Mouse (Mus musculus): ENCODE results near the gene Morn4.
"Not testable (repeated sequence)": the region's sequence is repeated elsewhere in the genome, so short reads cannot be mapped to it uniquely, and the experiment has no call there.

The Morn4 gene

GRCm38 (mm10) chr19:42085690-42086089, 467 bp downstream of the Morn4 start:
- no peak for DNase-seq (ENCODE audit: extremely low spot score, low spot score)

GRCm38 (mm10) chr19:42081613-42082012, 4.5 kb downstream of the Morn4 start:
- DNase-seq (ENCODE audit: extremely low spot score, low spot score) = not testable (repeated sequence)

GRCm38 (mm10) chr19:42080469-42080868, 5.7 kb downstream of the Morn4 start:
- no peak for DNase-seq (ENCODE audit: extremely low spot score, low spot score)

- no peak for DNase-seq (ENCODE audit: extremely low spot score, low spot score)
Observed at GRCm38 (mm10) chr19:42079950-42080349, 6.2 kb downstream of the Morn4 start.

- no peak for DNase-seq (ENCODE audit: extremely low spot score, low spot score)
Observed at GRCm38 (mm10) chr19:42079006-42079405, 7.2 kb downstream of the Morn4 start.

GRCm38 (mm10) chr19:42078566-42078965, 7.6 kb downstream of the Morn4 start:
- no peak for DNase-seq (ENCODE audit: extremely low spot score, low spot score)

- no peak for DNase-seq (ENCODE audit: extremely low spot score, low spot score)
Observed at GRCm38 (mm10) chr19:42075992-42076391, 10.2 kb downstream of the Morn4 start.

GRCm38 (mm10) chr19:42075051-42075450, 11.1 kb downstream of the Morn4 start:
- no peak for DNase-seq (ENCODE audit: extremely low spot score, low spot score)

GRCm38 (mm10) chr19:42072802-42073201, 13.4 kb downstream of the Morn4 start:
- no peak for DNase-seq (ENCODE audit: extremely low spot score, low spot score)

GRCm38 (mm10) chr19:42071886-42072608, 14.1 kb downstream of the Morn4 start:
- no peak for DNase-seq (ENCODE audit: extremely low spot score, low spot score)

- no peak for DNase-seq (ENCODE audit: extremely low spot score, low spot score)
Observed at GRCm38 (mm10) chr19:42071221-42071620, 14.9 kb downstream of the Morn4 start.

- no peak for DNase-seq (ENCODE audit: extremely low spot score, low spot score)
Observed at GRCm38 (mm10) chr19:42069241-42069525, 17.0 kb downstream of the Morn4 start.

- DNase-seq (ENCODE audit: extremely low spot score, low spot score) = no peak
Observed at GRCm38 (mm10) chr19:42068441-42069240, 17.5 kb downstream of the Morn4 start.

GRCm38 (mm10) chr19:42061443-42061842, 24.7 kb downstream of the Morn4 start:
- DNase-seq (ENCODE audit: extremely low spot score, low spot score) = no peak

GRCm38 (mm10) chr19:42058426-42058825, 27.7 kb downstream of the Morn4 start:
- no peak for DNase-seq (ENCODE audit: extremely low spot score, low spot score)

- no peak for DNase-seq (ENCODE audit: extremely low spot score, low spot score)
Observed at GRCm38 (mm10) chr19:42056719-42057409, 29.3 kb downstream of the Morn4 start.

GRCm38 (mm10) chr19:42055881-42056280, 30.3 kb downstream of the Morn4 start:
- no peak for DNase-seq (ENCODE audit: extremely low spot score, low spot score)

- no peak for DNase-seq (ENCODE audit: extremely low spot score, low spot score)
Observed at GRCm38 (mm10) chr19:42054255-42054654, 31.9 kb downstream of the Morn4 start.

GRCm38 (mm10) chr19:42051948-42052347, 34.2 kb downstream of the Morn4 start, which contains the start of gene 4933411K16Rik:
4933411K16Rik (plus strand) TSS chr19:42052248.
- DNase-seq (ENCODE audit: extremely low spot score, low spot score) = no peak

GRCm38 (mm10) chr19:42051351-42051750, 34.8 kb downstream of the Morn4 start:
- no peak for DNase-seq (ENCODE audit: extremely low spot score, low spot score)

- DNase-seq (ENCODE audit: extremely low spot score, low spot score) = no peak
Observed at GRCm38 (mm10) chr19:42050251-42050650, 35.9 kb downstream of the Morn4 start.
